38 mouse cellular contexts compared by ENCODE assay signal in genomic region chr14:34326606-34327005, GRCm38 (mm10). TPM values are rescaled to one million over a fixed set of nuclear protein-coding genes. Genes with fewer than 3 reads are reported as not detected.
"Had no signal": no experiment of that assay in that cellular context is flagged by ENCODE, and none has a peak within 500 bp of the region (broad histone marks: within the 10 kb centered on the region; RNA-seq: fewer than 3 reads in every experiment).

No protein-coding gene starts in this region.

- ATAC-seq: hindbrain, postnatal 0 days; intestine, embryonic 16.5 days had no signal

- H3K27me3 ChIP-seq: heart, embryonic 13.5 days; heart, embryonic 15.5 days; hindbrain, embryonic 13.5 days; hindbrain, embryonic 15.5 days; kidney, embryonic 15.5 days; limb, embryonic 13.5 days; limb, embryonic 15.5 days had no signal

- H3K9ac ChIP-seq: heart, embryonic 13.5 days; heart, embryonic 15.5 days; hindbrain, embryonic 13.5 days; hindbrain, embryonic 15.5 days; kidney, embryonic 15.5 days; limb, embryonic 13.5 days; limb, embryonic 15.5 days had no signal

- H3K4me3 ChIP-seq: heart, adult 2 months; heart, embryonic 13.5 days; heart, embryonic 15.5 days; hindbrain, embryonic 13.5 days; hindbrain, embryonic 15.5 days; kidney, embryonic 15.5 days; limb, embryonic 13.5 days; limb, embryonic 15.5 days had no signal

- DNase-seq: gastrocnemius, postnatal 14 days; gastrocnemius, postnatal 36 days; heart, adult 2 months; heart, postnatal 14 days; heart, postnatal 36 days; kidney, adult 11 months; kidney, adult 2 months; kidney, adult 9 months; kidney, postnatal 14 days; kidney, postnatal 36 days; layer of hippocampus, adult 9-11 months; layer of hippocampus, postnatal 36 days; left cerebral cortex, postnatal 4 days had no signal

- H3K27ac ChIP-seq: heart, adult 2 months; heart, embryonic 13.5 days; heart, embryonic 15.5 days; hindbrain, embryonic 13.5 days; hindbrain, embryonic 15.5 days; hindbrain, postnatal 0 days; kidney, embryonic 15.5 days; kidney, postnatal 0 days; limb, embryonic 13.5 days; limb, embryonic 15.5 days had no signal

- H3K4me2 ChIP-seq: heart, embryonic 11.5 days; heart, embryonic 13.5 days; heart, embryonic 15.5 days; hindbrain, embryonic 13.5 days; hindbrain, embryonic 15.5 days; kidney, embryonic 15.5 days; limb, embryonic 13.5 days; limb, embryonic 15.5 days had no signal

- H3K4me1 ChIP-seq: heart, embryonic 13.5 days; heart, embryonic 15.5 days; hindbrain, embryonic 15.5 days; kidney, embryonic 15.5 days; limb, embryonic 13.5 days; limb, embryonic 15.5 days had no signal

- H3K9me3 ChIP-seq: heart, embryonic 13.5 days; heart, embryonic 15.5 days; hindbrain, embryonic 13.5 days; hindbrain, embryonic 15.5 days; kidney, embryonic 15.5 days; limb, embryonic 13.5 days; limb, embryonic 15.5 days had no signal

RNA-seq across cellular contexts. Expression of gene Fam25c, which starts 28.6 kb away (rescaled TPM):
- total RNA-seq: gastrocnemius, adult 18-20 months; gastrocnemius, adult 8-10 months; gastrocnemius, postnatal 36 days; heart, adult 2 months; heart, postnatal 14 days; heart, postnatal 36 days; hematopoietic stem cell, adult 5-6 weeks; hindbrain, postnatal 0 days; layer of hippocampus, adult 18-20 months; layer of hippocampus, adult 8-10 months; layer of hippocampus, postnatal 14 days; layer of hippocampus, postnatal 36 days; left cerebral cortex, adult 18-20 months; left cerebral cortex, postnatal 25 days had no signal
- polyA plus RNA-seq: gonadal fat pad, adult 2 months; heart, adult 2 months; heart, embryonic 11.5 days; heart, embryonic 13.5 days; heart, embryonic 15.5 days; heart, postnatal 0 days; hindbrain, embryonic 11.5 days; hindbrain, embryonic 13.5 days; hindbrain, embryonic 15.5 days; hindbrain, postnatal 0 days; intestine, embryonic 14.5 days; intestine, embryonic 16.5 days; kidney, embryonic 15.5 days; large intestine, adult 2 months; limb, embryonic 11.5 days had no signal

RNA-seq across cellular contexts. Expression of gene Sncg, which starts 48.0 kb away (rescaled TPM):
- total RNA-seq: hematopoietic stem cell, adult 5-6 weeks had no signal

RNA-seq across cellular contexts. Expression of gene Mmrn2, which starts 48.7 kb away (rescaled TPM):
- total RNA-seq: hematopoietic stem cell, adult 5-6 weeks had no signal
